Mouse (Mus musculus): ENCODE measurements around the gene Hsd3b5. TPM values are rescaled to one million over a fixed set of nuclear protein-coding genes. Genes with fewer than 3 reads are reported as not detected.

Hsd3b5 gene
- polyA plus RNA-seq, 2 experiments: 0.08 to 0.10 TPM

Other genes with a start within 250 kb of the Hsd3b5 start
- gene Zfp697, start 247.8 kb downstream of the Hsd3b5 start, polyA plus RNA-seq (2012; rRNA removed): 1.4 and 1.7 TPM in 2 replicates
- 1.6 and 2.4 TPM in 2 replicates for gene Zfp697, start 247.8 kb downstream of the Hsd3b5 start, polyA plus RNA-seq (2014; fragmentation: Nextera tagmentation; extraction: Ambion mirVana)
- not detected in 2 replicates for gene Gm4450, start 173.1 kb downstream of the Hsd3b5 start, polyA plus RNA-seq (2012; rRNA removed)
- gene Gm4450, start 173.1 kb downstream of the Hsd3b5 start, polyA plus RNA-seq (2014; fragmentation: Nextera tagmentation; extraction: Ambion mirVana): not detected in 2 replicates
- gene Hsd3b4, start 119.7 kb downstream of the Hsd3b5 start, polyA plus RNA-seq (2012; rRNA removed): 0.11 and 0.16 TPM in 2 replicates
- gene Hsd3b4, start 119.7 kb downstream of the Hsd3b5 start, polyA plus RNA-seq (2014; fragmentation: Nextera tagmentation; extraction: Ambion mirVana): 0.20 TPM in 1 of 2 replicates, not detected in the other
- gene Gm10681, start 41.4 kb downstream of the Hsd3b5 start, polyA plus RNA-seq (2012; rRNA removed): 0.11 and 0.23 TPM in 2 replicates
- 0.20 and 0.29 TPM in 2 replicates for gene Gm10681, start 41.4 kb downstream of the Hsd3b5 start, polyA plus RNA-seq (2014; fragmentation: Nextera tagmentation; extraction: Ambion mirVana)
- gene Hsd3b2, start 94.3 kb upstream of the Hsd3b5 start, polyA plus RNA-seq (2012; rRNA removed): 0.10 and 0.22 TPM in 2 replicates
- gene Hsd3b2, start 94.3 kb upstream of the Hsd3b5 start, polyA plus RNA-seq (2014; fragmentation: Nextera tagmentation; extraction: Ambion mirVana): 0.09 TPM in 1 of 2 replicates, not detected in the other
- gene Hsd3b3, start 132.9 kb upstream of the Hsd3b5 start, polyA plus RNA-seq (2012; rRNA removed): 2.8 and 2.9 TPM in 2 replicates
- 3.1 and 3.2 TPM in 2 replicates for gene Hsd3b3, start 132.9 kb upstream of the Hsd3b5 start, polyA plus RNA-seq (2014; fragmentation: Nextera tagmentation; extraction: Ambion mirVana)
- gene Hsd3b6, start 184.2 kb upstream of the Hsd3b5 start, polyA plus RNA-seq (2012; rRNA removed): 3.5 and 3.8 TPM in 2 replicates
- gene Hsd3b6, start 184.2 kb upstream of the Hsd3b5 start, polyA plus RNA-seq (2014; fragmentation: Nextera tagmentation; extraction: Ambion mirVana): 3.9 and 7.0 TPM in 2 replicates
- gene Hsd3b1, start 229.5 kb upstream of the Hsd3b5 start, polyA plus RNA-seq (2012; rRNA removed): 9.7 and 12.9 TPM in 2 replicates
- 15.8 and 16.8 TPM in 2 replicates for gene Hsd3b1, start 229.5 kb upstream of the Hsd3b5 start, polyA plus RNA-seq (2014; fragmentation: Nextera tagmentation; extraction: Ambion mirVana)